Mouse (Mus musculus) CH12.LX (cell line): Measurements from ENCODE around the gene Gm5678. TPM values are rescaled to one million over a fixed set of nuclear protein-coding genes. Genes with fewer than 3 reads are reported as not detected.
A peak's percentile ranks its signal among the peaks of the same experiment; 100 is the strongest.

ENCODE experiments used
- DNase-seq: peaks from one replicate; pipeline ENCODE4 v3.0.0-alpha.2; 2013; ENCODE audit errors: extremely low read depth
- H3K27ac ChIP-seq: 2 replicates; pipeline ENCODE4 v1.5.1; 2012; ENCODE audit warnings: low read depth, mild to moderate bottlenecking, control low read depth, moderate library complexity; ENCODE audit not compliant: insufficient read depth
- H3K27me3 ChIP-seq: replicated peaks from 2 replicates; pipeline ENCODE3; 2012; ENCODE audit warnings: inconsistent platforms
- H3K36me3 ChIP-seq, 2 experiments: replicated peaks in 1 of 2; 2 replicates each; pipeline versions ENCODE3 to v1.6.1; 2012; ENCODE audit warnings: inconsistent platforms in 1 of 2, low read length in 1 of 2, mild to moderate bottlenecking in 1 of 2, mixed read lengths in 1 of 2, moderate library complexity in 1 of 2; ENCODE audit not compliant: control insufficient read depth in 1 of 2, insufficient read depth in 1 of 2
- H3K4me1 ChIP-seq, 2 experiments: 2 replicates each; pipeline ENCODE4 v1.6.1; 2012; ENCODE audit warnings: inconsistent platforms in 1 of 2, moderate library complexity in 1 of 2; ENCODE audit not compliant: insufficient read depth in 2 of 2, control insufficient read depth in 1 of 2
- H3K4me2 ChIP-seq: 2 replicates; pipeline ENCODE4 v1.6.1; 2012; ENCODE audit warnings: low read depth, mild to moderate bottlenecking, control low read depth; ENCODE audit not compliant: poor library complexity, insufficient read depth, severe bottlenecking
- H3K4me3 ChIP-seq, 3 experiments: fragments of 150-350 bp in 1 of 3; sonication (generic) in 1 of 3; replicated peaks in 1 of 3; 2 replicates each; pipeline versions ENCODE3 to v1.5.1; 2011 to 2012; ENCODE audit warnings: low read depth in 2 of 3, low read length in 2 of 3, mild to moderate bottlenecking in 2 of 3, moderate library complexity in 2 of 3, control low read depth in 1 of 3, improper control_type of control experiment in 1 of 3, inconsistent platforms in 1 of 3, mixed read lengths in 1 of 3; ENCODE audit not compliant: poor library complexity in 1 of 3
- H3K79me2 ChIP-seq: replicated peaks from 2 replicates; pipeline ENCODE4 v1.6.1; 2012; ENCODE audit warnings: mild to moderate bottlenecking, moderate library complexity; ENCODE audit not compliant: control insufficient read depth, poor library complexity, insufficient read depth, severe bottlenecking; ENCODE audit errors: extremely low read depth
- H3K9ac ChIP-seq: 2 replicates; pipeline ENCODE4 v1.6.1; 2012; ENCODE audit warnings: low read depth, mild to moderate bottlenecking, control low read depth, moderate library complexity; ENCODE audit not compliant: insufficient read depth
- H3K9me3 ChIP-seq: replicated peaks from 2 replicates; pipeline ENCODE3; 2012; ENCODE audit warnings: low read length, inconsistent platforms, mixed read lengths
- BHLHE40 ChIP-seq: IDR thresholded peaks from 2 replicates; pipeline ENCODE4 v1.6.1; 2011; ENCODE audit warnings: mild to moderate bottlenecking, low read depth, low read length, improper control_type of control experiment
- CTCF ChIP-seq, 2 experiments: IDR thresholded peaks in 1 of 2; conservative IDR thresholded peaks in 1 of 2; 2 replicates each; pipeline ENCODE4 v1.5.1; 2011 to 2012; ENCODE audit warnings: low read depth in 2 of 2, low read length in 2 of 2, improper control_type of control experiment in 1 of 2, inconsistent platforms in 1 of 2, mild to moderate bottlenecking in 1 of 2, moderate library complexity in 1 of 2
- ELF1 ChIP-seq: IDR thresholded peaks from 2 replicates; pipeline ENCODE4 v1.6.1; 2014; ENCODE audit warnings: low read depth, mild to moderate bottlenecking, inconsistent platforms, low read length, improper control_type of control experiment
- GABPA ChIP-seq: IDR thresholded peaks from 2 replicates; pipeline ENCODE4 v1.6.1; 2012; ENCODE audit warnings: low read depth, low read length, improper control_type of control experiment, inconsistent platforms; ENCODE audit not compliant: insufficient replicate concordance
- IRF4 ChIP-seq: IDR thresholded peaks from 2 replicates; pipeline ENCODE4 v1.6.1; 2014; ENCODE audit warnings: low read depth, mild to moderate bottlenecking, inconsistent platforms, low read length, improper control_type of control experiment
- MAFK ChIP-seq: IDR thresholded peaks from 2 replicates; pipeline ENCODE4 v1.6.1; 2011; ENCODE audit warnings: low read length, improper control_type of control experiment; ENCODE audit not compliant: insufficient replicate concordance
- MYC ChIP-seq: IDR thresholded peaks from 2 replicates; pipeline ENCODE4 v1.6.1; 2011; ENCODE audit warnings: low read depth, mild to moderate bottlenecking, improper control_type of control experiment, low read length
- NELFE ChIP-seq: IDR thresholded peaks from 2 replicates; pipeline ENCODE4 v1.6.1; 2011; ENCODE audit warnings: low read depth, low read length, improper control_type of control experiment
- POLR2AphosphoS2 ChIP-seq: IDR thresholded peaks from 2 replicates; pipeline ENCODE4 v1.6.1; 2011; ENCODE audit warnings: low read depth, low read length, improper control_type of control experiment
- RAD21 ChIP-seq: IDR thresholded peaks from 2 replicates; pipeline ENCODE4 v1.6.1; 2011; ENCODE audit warnings: low read depth, mild to moderate bottlenecking, low read length, improper control_type of control experiment, moderate library complexity
- UBTF ChIP-seq: IDR thresholded peaks from 2 replicates; pipeline ENCODE4 v1.6.1; 2012; ENCODE audit warnings: low read depth, mild to moderate bottlenecking, inconsistent platforms, low read length, improper control_type of control experiment, moderate library complexity
- ZC3H11A ChIP-seq: IDR thresholded peaks from 2 replicates; pipeline ENCODE4 v1.6.1; 2012; ENCODE audit warnings: low read depth, mild to moderate bottlenecking, inconsistent platforms, low read length, improper control_type of control experiment
- ZKSCAN1 ChIP-seq: IDR thresholded peaks from 2 replicates; pipeline ENCODE4 v1.6.1; 2012; ENCODE audit warnings: low read depth, inconsistent platforms, low read length, improper control_type of control experiment, borderline replicate concordance
- dilution Hi-C: fragments of 300-500 bp; cut with MboI; formaldehyde crosslinking; loops from 2 replicates; pipeline ENCODE4 v1.14.3; 2020; ENCODE audit warnings: low sequenced_read_pairs; ENCODE audit not compliant: extremely low pct_unique_long_range_greater_than_20kb, extremely low pct_ligation_motif_present
- in situ Hi-C: fragments of 300-500 bp; cut with MboI; formaldehyde crosslinking; loops from 3 replicates; pipeline ENCODE4 v1.14.3; 2019; ENCODE audit warnings: low sequenced_read_pairs, low pct_ligation_motif_present, low pct_unique_long_range_greater_than_20kb, mixed read lengths
- polyA plus RNA-seq: library from polyadenylated mRNA; unstranded; fragments of >175 nt; gene quantifications from 2 replicates; pipeline ENCODE4 v1.2.1, GENCODE M21; 2012; ENCODE audit warnings: low read depth; ENCODE audit not compliant: insufficient read length
- total RNA-seq, 2 experiments: library from RNA; depleted of rRNA; stranded (reverse); fragments of 300-350 nt in 1 of 2; fragments of >200 nt in 1 of 2; gene quantifications; 2 replicates each; pipeline ENCODE4 v1.2.3; 2012 to 2014

Gene Gm5678
- total and polyA plus RNA-seq, 3 experiments = not detected

GRCm38 (mm10) chr16:93626745-93627144, 1.2 kb upstream of the Gm5678 start:
- H3K79me2 ChIP-seq = no peaks in the 10 kb centered on the region
- H3K9ac ChIP-seq = no peak overlapping the region
- no peaks in the 10 kb centered on the region for H3K9me3 ChIP-seq
- no peak overlapping the region for H3K4me3 ChIP-seq
- H3K4me1 ChIP-seq = peaks cover 0 to 5% of the 10 kb centered on the region in 2 experiments; a peak in 1 of 4 replicates
- TF ChIP-seq MAFK (no peak), CTCF (conservative IDR thresholded peaks at IDR 0.05 in 1 of 2, IDR thresholded peaks at IDR 0.05 in 1 of 2; ENCODE audit: low read depth in 2 of 2, low read length in 2 of 2) (peak in 1 of 2 experiments; percentile 57; a peak in 2 of 4 replicates), UBTF (no peak), BHLHE40 (no peak), NELFE (no peak), ZC3H11A (no peak), POLR2AphosphoS2 (no peak), GABPA (no peak), RAD21 (peak; percentile 41), ELF1 (no peak), ZKSCAN1 (no peak), IRF4 (no peak)
- no peak overlapping the region for H3K4me2 ChIP-seq
- no peak for DNase-seq
- H3K27me3 ChIP-seq = no peaks in the 10 kb centered on the region
- H3K36me3 ChIP-seq = no peaks in the 10 kb centered on the region
- in situ Hi-C loops = no loop called here
- dilution Hi-C loops = no loop called here
- H3K27ac ChIP-seq = no peak overlapping the region

GRCm38 (mm10) chr16:93644006-93644405, 16.1 kb downstream of the Gm5678 start:
- in situ Hi-C loops = no loop called here
- no peak overlapping the region for H3K4me3 ChIP-seq
- no peak for DNase-seq
- no peaks in the 10 kb centered on the region for H3K9me3 ChIP-seq
- no peak overlapping the region for H3K4me2 ChIP-seq
- peaks cover 0 to 2% of the 10 kb centered on the region in 2 experiments; a peak in 1 of 4 replicates for H3K4me1 ChIP-seq
- no peaks in the 10 kb centered on the region for H3K27me3 ChIP-seq
- H3K9ac ChIP-seq = no peak overlapping the region
- TF ChIP-seq MAFK (0 out of 2 replicates have a peak, but pooled peaks have one; percentile 20), ZC3H11A (no peak), MYC (no peak)
- dilution Hi-C loops = no loop called here
- no peaks in the 10 kb centered on the region for H3K79me2 ChIP-seq
- H3K36me3 ChIP-seq = no peaks in the 10 kb centered on the region
- H3K27ac ChIP-seq = no peak overlapping the region
